Mouse (Mus musculus): ENCODE results near the gene Atf6b. TPM values are rescaled to one million over a fixed set of nuclear protein-coding genes. Genes with fewer than 3 reads are reported as not detected.
A peak's percentile ranks its signal among the peaks of the same experiment; 100 is the strongest.

Gene Atf6b
- polyA plus RNA-seq, 1 experiment from 2014 or later: 72.0 TPM

- H3K4me3 ChIP-seq (replicated peaks): no peak overlapping the region
- H3K27ac ChIP-seq: no peak overlapping the region
- no peak overlapping the region for H3K9ac ChIP-seq
- H3K27me3 ChIP-seq (replicated peaks): peaks cover 8% of the 10 kb centered on the region; the same call in 1 of the 2 replicates
- no peaks in the 10 kb centered on the region for H3K9me3 ChIP-seq
- WGBS: 51% methylated on average over 3 of the region's 3 CpGs
- no peaks in the 10 kb centered on the region for H3K36me3 ChIP-seq
- no peak overlapping the region for H3K4me2 ChIP-seq
- ATAC-seq (ENCODE audit: insufficient read depth, low FRiP score, low read depth): no peak
- peaks cover 35% of the 10 kb centered on the region for H3K4me1 ChIP-seq
Measured at GRCm38 (mm10) chr17:34659897-34660214, 12.9 kb downstream of the Atf6b start.

DNA sequence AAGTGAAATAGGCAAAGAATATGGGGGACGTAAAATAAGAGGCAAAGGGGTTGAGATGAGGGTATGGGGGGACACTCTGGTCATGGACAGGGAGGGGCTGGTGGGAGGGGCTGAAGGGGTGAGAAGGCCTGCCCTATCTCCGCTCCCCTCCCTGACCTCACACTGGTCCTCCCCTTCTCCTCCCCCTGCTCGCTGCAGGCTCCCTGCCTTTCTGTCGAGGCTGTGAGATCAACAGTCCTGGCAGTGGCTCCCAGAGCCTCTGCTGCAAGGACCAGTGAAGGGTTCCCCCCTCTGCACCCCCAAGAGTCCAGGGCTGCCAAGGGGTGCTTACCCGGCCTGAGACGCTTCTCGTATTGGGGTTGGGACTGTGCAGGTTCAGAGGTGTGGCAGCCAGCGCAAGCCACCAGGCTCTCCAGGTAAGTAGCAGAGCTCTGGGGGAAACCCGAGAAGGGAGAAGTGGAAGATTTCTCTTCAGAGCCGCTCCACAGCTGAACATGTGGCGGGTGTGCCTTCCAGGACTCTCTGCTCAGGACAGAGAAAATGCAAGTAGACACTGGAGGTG, 13.4 kb downstream of the Atf6b start:
- Histone ChIP-seq H3K4me1 (peaks cover 31% of the 10 kb centered on the region), H3K4me2 (peak overlapping the region; percentile 47), H3K4me3 (replicated peaks) (peak overlapping the region; percentile 22; the same call in 1 of the 2 replicates), H3K27ac (peak overlapping the region; percentile 57; the same call in 1 of the 2 replicates), H3K9ac (no peak overlapping the region), H3K27me3 (replicated peaks) (peaks cover 8% of the 10 kb centered on the region; the same call in 1 of the 2 replicates), H3K36me3 (no peaks in the 10 kb centered on the region), H3K9me3 (no peaks in the 10 kb centered on the region)
- 35% methylated on average over 10 of the region's 11 CpGs for WGBS
- ATAC-seq (ENCODE audit: insufficient read depth, low FRiP score, low read depth): no peak

DNA sequence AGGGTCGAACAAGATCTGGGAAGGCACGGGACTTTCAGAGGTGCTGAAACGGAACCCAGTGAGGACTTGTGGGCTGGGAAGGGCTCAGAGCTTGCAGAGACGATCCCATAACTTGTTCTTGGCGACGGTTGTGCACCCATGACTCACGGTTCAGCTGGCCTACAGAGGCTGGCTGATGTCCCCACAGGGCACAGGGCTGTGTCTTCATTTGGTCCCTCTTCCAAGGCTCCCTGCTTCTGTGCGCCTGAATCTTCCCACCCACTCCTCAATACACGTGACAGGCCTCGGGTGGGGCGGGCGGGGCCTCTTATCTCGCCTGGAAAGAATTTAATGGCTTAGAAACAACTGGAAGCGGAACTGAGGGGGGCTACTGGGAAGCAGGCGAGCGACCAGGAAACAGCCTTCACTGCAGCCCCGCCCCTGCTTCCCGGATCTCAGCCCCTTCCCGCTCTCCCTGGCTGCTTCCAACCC, 14.2 kb downstream of the Atf6b start:
- Histone ChIP-seq H3K27ac (peak overlapping the region; percentile 57), H3K9me3 (no peaks in the 10 kb centered on the region), H3K4me2 (peak overlapping the region; percentile 47), H3K27me3 (replicated peaks) (peaks cover 8% of the 10 kb centered on the region; the same call in 1 of the 2 replicates), H3K9ac (no peak overlapping the region), H3K4me3 (replicated peaks) (peak overlapping the region; percentile 22), H3K36me3 (no peaks in the 10 kb centered on the region), H3K4me1 (peaks cover 22% of the 10 kb centered on the region)
- no peak for ATAC-seq (ENCODE audit: insufficient read depth, low FRiP score, low read depth)
- 4% methylated on average over 19 of the region's 19 CpGs for WGBS

- Histone ChIP-seq H3K9ac (no peak overlapping the region), H3K27ac (no peak overlapping the region), H3K4me1 (peaks cover 20% of the 10 kb centered on the region; the same call in 1 of the 2 replicates), H3K4me3 (replicated peaks) (no peak overlapping the region), H3K4me2 (no peak overlapping the region), H3K27me3 (replicated peaks) (peaks cover 8% of the 10 kb centered on the region; the same call in 1 of the 2 replicates), H3K9me3 (no peaks in the 10 kb centered on the region), H3K36me3 (no peaks in the 10 kb centered on the region)
- no peak for ATAC-seq (ENCODE audit: insufficient read depth, low FRiP score, low read depth)
- WGBS: 81% methylated on average over 1 of the region's 1 CpGs
Measured at GRCm38 (mm10) chr17:34662468-34662867, 15.5 kb downstream of the Atf6b start.

DNA sequence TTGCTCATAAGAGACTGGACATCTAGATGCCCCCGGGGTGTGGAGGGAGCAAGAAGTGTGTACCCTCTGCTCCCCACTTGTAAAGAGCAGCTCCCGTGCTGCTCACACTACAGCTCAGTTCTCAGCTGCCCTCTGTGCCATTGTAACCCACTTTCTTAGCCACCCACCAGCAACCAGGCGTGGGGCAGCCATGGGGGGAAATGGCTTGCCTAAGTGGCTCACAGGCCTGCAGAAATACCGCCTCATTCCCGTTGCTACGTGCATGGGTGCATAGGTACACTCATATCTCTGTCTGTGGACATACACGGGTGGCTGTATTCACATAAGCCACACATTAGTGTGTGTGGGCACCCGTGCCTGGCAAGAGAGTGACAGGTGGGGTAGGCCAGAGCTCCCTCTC, 16.0 kb downstream of the Atf6b start:
- H3K9me3 ChIP-seq: no peaks in the 10 kb centered on the region
- no peak overlapping the region for H3K27ac ChIP-seq
- ATAC-seq (ENCODE audit: insufficient read depth, low FRiP score, low read depth): no peak
- 85% methylated on average over 8 of the region's 8 CpGs for WGBS
- no peak overlapping the region for H3K4me3 ChIP-seq (replicated peaks)
- no peak overlapping the region for H3K4me2 ChIP-seq
- H3K36me3 ChIP-seq: no peaks in the 10 kb centered on the region
- peaks cover 20% of the 10 kb centered on the region; the same call in 1 of the 2 replicates for H3K4me1 ChIP-seq
- peaks cover 8% of the 10 kb centered on the region; the same call in 1 of the 2 replicates for H3K27me3 ChIP-seq (replicated peaks)
- H3K9ac ChIP-seq: no peak overlapping the region

DNA sequence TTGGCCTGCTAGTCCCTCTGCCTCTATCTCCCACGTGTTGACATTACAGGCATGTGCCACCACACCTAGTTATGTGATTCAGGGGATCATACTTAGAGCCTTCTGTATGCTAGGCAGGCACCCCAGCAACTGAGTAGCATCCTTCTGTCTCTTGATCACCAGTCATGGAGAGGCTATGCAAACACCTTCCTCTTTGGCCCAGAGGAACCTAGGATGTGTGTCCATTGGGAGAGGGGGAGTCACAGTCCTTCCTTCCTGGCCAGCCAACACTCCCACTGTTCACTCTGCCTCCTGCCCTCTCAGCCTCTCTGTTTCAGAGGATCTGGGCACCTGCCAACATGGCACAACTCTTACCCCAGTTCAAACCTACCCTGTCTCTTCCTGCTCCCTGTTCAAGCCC, 16.6 kb downstream of the Atf6b start:
- ATAC-seq (ENCODE audit: insufficient read depth, low FRiP score, low read depth): no peak

GRCm38 (mm10) chr17:34664472-34664871, 17.5 kb downstream of the Atf6b start:
- Histone ChIP-seq H3K27me3 (replicated peaks) (peaks cover 8% of the 10 kb centered on the region; the same call in 1 of the 2 replicates), H3K9me3 (no peaks in the 10 kb centered on the region), H3K4me1 (peaks cover 20% of the 10 kb centered on the region; the same call in 1 of the 2 replicates), H3K4me2 (no peak overlapping the region), H3K4me3 (replicated peaks) (no peak overlapping the region), H3K27ac (no peak overlapping the region), H3K9ac (no peak overlapping the region), H3K36me3 (no peaks in the 10 kb centered on the region)
- WGBS: 67% methylated on average over 7 of the region's 7 CpGs
- ATAC-seq (ENCODE audit: insufficient read depth, low FRiP score, low read depth): no peak

More for the DNA sequence above, 16.6 kb downstream of the Atf6b start:
- Histone ChIP-seq H3K9me3 (no peaks in the 10 kb centered on the region), H3K4me3 (replicated peaks) (no peak overlapping the region), H3K27ac (no peak overlapping the region), H3K4me2 (no peak overlapping the region), H3K4me1 (peaks cover 20% of the 10 kb centered on the region; the same call in 1 of the 2 replicates), H3K27me3 (replicated peaks) (peaks cover 8% of the 10 kb centered on the region; the same call in 1 of the 2 replicates), H3K9ac (no peak overlapping the region), H3K36me3 (no peaks in the 10 kb centered on the region)
- 39% methylated on average over 1 of the region's 1 CpGs for WGBS

GRCm38 (mm10) chr17:34670235-34670634, 23.3 kb downstream of the Atf6b start, which contains the start of gene Tnxb:
Gene Tnxb (plus strand): TSS chr17:34670535.
- ATAC-seq (ENCODE audit: insufficient read depth, low FRiP score, low read depth): no peak
- Histone ChIP-seq H3K4me1 (peaks cover 15% of the 10 kb centered on the region), H3K36me3 (no peaks in the 10 kb centered on the region), H3K27me3 (replicated peaks) (peaks cover 42% of the 10 kb centered on the region), H3K4me3 (replicated peaks) (peak within 1 kb of the TSS; percentile 34), H3K9ac (0 out of 2 replicates have a peak within 1 kb of the TSS, but pooled peaks have one; percentile 4), H3K9me3 (no peaks in the 10 kb centered on the region), H3K27ac (no peak within 1 kb of the TSS), H3K4me2 (peak within 1 kb of the TSS; percentile 65)
- 55% methylated on average over 7 of the region's 7 CpGs for WGBS

DNA sequence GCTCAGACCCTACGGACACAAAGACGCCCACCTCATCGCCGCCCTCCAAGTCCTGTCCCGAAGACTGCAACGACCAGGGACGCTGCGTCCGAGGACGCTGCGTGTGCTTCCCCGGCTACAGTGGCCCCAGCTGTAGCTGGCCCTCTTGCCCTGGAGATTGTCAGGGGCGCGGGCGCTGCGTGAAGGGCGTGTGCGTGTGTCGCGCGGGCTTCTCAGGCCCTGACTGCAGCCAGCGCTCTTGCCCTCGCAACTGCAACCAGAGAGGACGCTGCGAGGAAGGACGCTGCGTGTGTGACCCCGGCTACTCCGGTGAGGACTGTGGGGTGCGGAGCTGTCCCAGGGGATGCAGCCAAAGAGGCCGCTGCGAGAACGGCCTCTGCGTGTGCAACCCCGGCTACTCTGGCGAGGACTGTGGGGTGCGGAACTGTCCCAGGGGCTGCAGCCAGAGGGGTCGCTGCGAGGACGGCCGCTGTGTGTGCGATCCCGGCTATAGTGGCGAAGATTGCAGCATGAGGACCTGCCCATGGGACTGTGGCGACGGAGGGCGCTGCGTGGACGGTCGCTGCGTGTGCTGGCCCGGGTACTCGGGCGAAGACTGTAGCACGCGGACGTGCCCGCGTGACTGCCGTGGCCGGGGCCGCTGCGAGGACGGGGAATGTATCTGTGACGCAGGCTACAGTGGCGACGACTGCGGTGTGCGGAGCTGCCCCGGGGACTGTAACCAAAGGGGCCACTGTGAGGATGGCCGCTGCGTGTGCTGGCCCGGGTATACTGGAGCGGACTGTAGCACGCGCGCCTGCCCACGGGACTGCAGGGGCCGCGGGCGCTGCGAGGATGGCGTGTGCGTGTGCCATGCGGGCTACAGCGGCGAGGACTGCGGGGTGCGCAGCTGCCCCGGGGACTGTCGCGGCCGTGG, 24.5 kb downstream of the Atf6b start:
- no peaks in the 10 kb centered on the region for H3K9me3 ChIP-seq
- WGBS: 11% methylated on average over 93 of the region's 93 CpGs
- peak overlapping the region; percentile 65 for H3K4me2 ChIP-seq
- no peaks in the 10 kb centered on the region for H3K36me3 ChIP-seq
- H3K4me3 ChIP-seq (replicated peaks): peak overlapping the region; percentile 34
- 0 out of 2 replicates have a peak overlapping the region, but pooled peaks have one; percentile 4 for H3K9ac ChIP-seq
- peaks cover 21% of the 10 kb centered on the region for H3K4me1 ChIP-seq
- no peak overlapping the region for H3K27ac ChIP-seq
- ATAC-seq (ENCODE audit: insufficient read depth, low FRiP score, low read depth): no peak; the same call in 1 of the 2 replicates
- peaks cover 45% of the 10 kb centered on the region for H3K27me3 ChIP-seq (replicated peaks)

DNA sequence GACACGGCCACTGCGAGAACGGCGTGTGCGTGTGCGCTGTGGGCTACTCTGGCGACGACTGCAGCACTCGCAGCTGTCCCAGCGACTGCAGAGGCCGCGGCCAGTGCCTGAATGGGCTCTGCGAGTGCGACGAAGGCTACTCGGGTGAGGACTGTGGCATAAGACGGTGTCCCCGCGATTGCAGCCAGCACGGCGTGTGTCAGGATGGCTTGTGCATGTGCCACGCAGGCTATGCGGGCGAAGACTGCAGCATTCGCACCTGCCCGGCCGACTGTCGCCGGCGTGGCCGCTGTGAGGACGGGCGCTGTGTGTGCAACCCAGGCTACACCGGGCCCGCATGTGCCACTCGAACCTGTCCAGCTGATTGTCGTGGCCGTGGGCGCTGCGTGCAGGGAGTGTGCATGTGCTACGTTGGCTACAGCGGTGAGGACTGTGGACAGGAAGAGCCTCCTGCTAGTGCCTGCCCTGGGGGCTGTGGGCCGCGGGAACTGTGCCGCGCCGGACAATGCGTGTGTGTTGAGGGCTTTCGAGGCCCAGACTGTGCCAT, 25.4 kb downstream of the Atf6b start:
- Histone ChIP-seq H3K27me3 (replicated peaks) (peaks cover 48% of the 10 kb centered on the region), H3K9ac (no peak overlapping the region)

DNA sequence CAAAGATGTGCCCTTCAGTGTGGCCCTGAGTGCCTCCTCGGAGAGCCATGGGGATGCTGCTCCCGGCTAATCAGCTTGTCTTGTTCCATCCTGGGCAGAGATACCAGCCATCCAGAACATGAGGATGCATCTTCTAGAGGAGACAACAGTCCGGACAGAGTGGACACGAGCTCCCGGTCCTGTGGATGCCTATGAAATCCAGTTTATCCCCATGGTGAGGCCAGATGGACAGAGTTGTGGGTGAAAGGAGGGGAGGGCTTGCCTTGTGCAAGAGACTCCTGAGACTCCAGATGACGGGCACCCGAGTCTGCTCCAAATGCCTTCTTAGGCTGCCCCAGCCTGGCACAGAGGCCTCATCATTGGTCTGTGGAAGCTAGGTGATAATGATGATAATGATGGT, 26.2 kb downstream of the Atf6b start:
- no peak for ATAC-seq (ENCODE audit: insufficient read depth, low FRiP score, low read depth)
- no peak overlapping the region for H3K4me3 ChIP-seq (replicated peaks)
- H3K36me3 ChIP-seq: no peaks in the 10 kb centered on the region
- peaks cover 21% of the 10 kb centered on the region for H3K4me1 ChIP-seq
- no peaks in the 10 kb centered on the region for H3K9me3 ChIP-seq
- no peak overlapping the region for H3K9ac ChIP-seq
- H3K4me2 ChIP-seq: no peak overlapping the region
- peaks cover 48% of the 10 kb centered on the region for H3K27me3 ChIP-seq (replicated peaks)
- H3K27ac ChIP-seq: no peak overlapping the region
- WGBS: 80% methylated on average over 7 of the region's 7 CpGs

More for the DNA sequence above, 25.4 kb downstream of the Atf6b start:
- WGBS: 39% methylated on average over 49 of the region's 49 CpGs
- no peaks in the 10 kb centered on the region for H3K9me3 ChIP-seq
- H3K4me1 ChIP-seq: peaks cover 21% of the 10 kb centered on the region
- no peaks in the 10 kb centered on the region for H3K36me3 ChIP-seq
- ATAC-seq (ENCODE audit: insufficient read depth, low FRiP score, low read depth): no peak
- H3K27ac ChIP-seq: no peak overlapping the region
- H3K4me3 ChIP-seq (replicated peaks): peak overlapping the region; percentile 34
- peak overlapping the region; percentile 65 for H3K4me2 ChIP-seq
